Mouse (Mus musculus) heart, postnatal 0 days (tissue): Measurements from ENCODE around the gene Mdp1. TPM values are rescaled to one million over a fixed set of nuclear protein-coding genes. Genes with fewer than 3 reads are reported as not detected.

Experiments
- ATAC-seq: fragments of 200-750 bp; cut with Nextera tagmentation; 2 replicates; pipeline ENCODE4 v1.8.0; 2017; ENCODE audit warnings: low read depth, moderate number of reproducible peaks, moderate library complexity; ENCODE audit not compliant: insufficient read depth
- DNase-seq: peaks from one replicate; pipeline ENCODE4 v3.0.0-alpha.2; 2016; ENCODE audit warnings: low spot score
- H3K27ac ChIP-seq: fragments of 300-500 bp; sonication (generic); 2 replicates; pipeline ENCODE4 v1.5.1; 2014; ENCODE audit warnings: low read depth, mild to moderate bottlenecking
- H3K27me3 ChIP-seq: fragments of 300-500 bp; sonication (generic); 2 replicates; pipeline ENCODE4 v1.6.1; 2014; ENCODE audit warnings: low read length, mixed read lengths; ENCODE audit not compliant: control insufficient read depth, insufficient read depth
- H3K36me3 ChIP-seq: fragments of 300-500 bp; sonication (generic); replicated peaks from 2 replicates; pipeline ENCODE4 v1.6.1; 2014; ENCODE audit warnings: low read length, mixed read lengths; ENCODE audit not compliant: control insufficient read depth, insufficient read depth
- H3K4me1 ChIP-seq: fragments of 300-500 bp; sonication (generic); 2 replicates; pipeline ENCODE4 v1.6.1; 2014; ENCODE audit warnings: antibody characterized with exemption; ENCODE audit not compliant: control insufficient read depth, insufficient read depth
- H3K4me2 ChIP-seq: fragments of 300-500 bp; sonication (generic); 2 replicates; pipeline ENCODE4 v1.6.1; 2014; ENCODE audit warnings: low read depth, mild to moderate bottlenecking, low read length, moderate library complexity
- H3K4me3 ChIP-seq: fragments of 300-500 bp; sonication (generic); 2 replicates; pipeline ENCODE4 v1.5.1; 2014; ENCODE audit warnings: low read depth, low read length
- H3K9ac ChIP-seq: fragments of 300-500 bp; sonication (generic); replicated peaks from 2 replicates; pipeline ENCODE4 v1.6.1; 2014; ENCODE audit warnings: low read depth, low read length, mixed read lengths
- H3K9me3 ChIP-seq: fragments of 300-500 bp; sonication (generic); replicated peaks from 2 replicates; pipeline ENCODE4 v1.6.1; 2016; ENCODE audit warnings: low read length; ENCODE audit not compliant: control insufficient read depth
- CTCF ChIP-seq: IDR thresholded peaks from 2 replicates; pipeline ENCODE4 v1.5.1; 2016; ENCODE audit warnings: antibody characterized with exemption, control low read depth, low read depth
- EP300 ChIP-seq: IDR thresholded peaks from 2 replicates; pipeline ENCODE4 v1.6.1; 2016; ENCODE audit warnings: antibody characterized with exemption, low read depth
- WGBS: fragments of 180-500 bp; shearing (Covaris S2); extraction: QIAGEN DNeasy Blood & Tissue Kit; methylation state at CpG from one replicate; pipeline ENCODE4 v1.1.7; 2014; 5-methylcytosine and 5-hydroxymethylcytosine counted together
- polyA plus RNA-seq: library from polyadenylated mRNA; unstranded; fragments of >200 nt; fragmentation: Nextera tagmentation; extraction: Ambion mirVana; gene quantifications from 2 replicates; pipeline ENCODE4 v1.2.1, GENCODE M21; 2015
- total RNA-seq: library from RNA; depleted of rRNA; stranded (reverse); fragments of >200 nt; gene quantifications from 2 replicates; pipeline ENCODE4 v1.2.3, GENCODE M21; 2014; ENCODE audit warnings: low replicate concordance; rRNA removed

Mdp1 gene
- total and polyA plus RNA-seq, 2 experiments from 2014 or later: 66.0 to 98.6 TPM

- no peak overlapping the region for H3K4me2 ChIP-seq
- H3K4me3 ChIP-seq: no peak overlapping the region
- no peak overlapping the region for H3K9ac ChIP-seq
- H3K36me3 ChIP-seq: peaks cover 55% of the 10 kb centered on the region
- WGBS: 92% methylated on average over 6 of the region's 6 CpGs
- no peaks in the 10 kb centered on the region for H3K9me3 ChIP-seq
- no peaks in the 10 kb centered on the region for H3K27me3 ChIP-seq
- peaks cover 3% of the 10 kb centered on the region; the same call in 1 of the 2 replicates for H3K4me1 ChIP-seq
- H3K27ac ChIP-seq: no peak overlapping the region
- no peak for DNase-seq
- ATAC-seq: no peak
- TF ChIP-seq CTCF: no peak
- TF ChIP-seq EP300: no peak
These were observed 52.0 kb downstream of the Mdp1 start for GRCm38 (mm10) chr14:55608339-55608738.

Other genes with a start within 250 kb of the Mdp1 start
Only the 30 nearest of the 35 such genes appear.
- 3.4 and 6.1 TPM in 2 replicates for gene Carmil3, start 169.9 kb downstream of the Mdp1 start, total RNA-seq
- gene Carmil3, start 169.9 kb downstream of the Mdp1 start, polyA plus RNA-seq: 0.49 and 0.56 TPM in 2 replicates
- 0.08 TPM in 1 of 2 replicates, not detected in the other for gene Cpne6, start 150.1 kb downstream of the Mdp1 start, total RNA-seq
- 0.08 and 0.26 TPM in 2 replicates for gene Cpne6, start 150.1 kb downstream of the Mdp1 start, polyA plus RNA-seq
- not detected in 2 replicates for gene Nrl, start 135.5 kb downstream of the Mdp1 start, total RNA-seq
- not detected in 2 replicates for gene Nrl, start 135.5 kb downstream of the Mdp1 start, polyA plus RNA-seq
- gene Pck2, start 120.2 kb downstream of the Mdp1 start, total RNA-seq: 48.3 and 85.2 TPM in 2 replicates
- gene Pck2, start 120.2 kb downstream of the Mdp1 start, polyA plus RNA-seq: 22.6 and 24.2 TPM in 2 replicates
- 74.4 and 84.9 TPM in 2 replicates for gene Dcaf11, start 100.5 kb downstream of the Mdp1 start, total RNA-seq
- 75.2 and 81.6 TPM in 2 replicates for gene Dcaf11, start 100.5 kb downstream of the Mdp1 start, polyA plus RNA-seq
- 15.5 TPM in 1 of 2 replicates, not detected in the other for gene A730061H03Rik, start 100.1 kb downstream of the Mdp1 start, total RNA-seq
- gene A730061H03Rik, start 100.1 kb downstream of the Mdp1 start, polyA plus RNA-seq: 1.3 and 1.4 TPM in 2 replicates
- gene Fitm1, start 84.9 kb downstream of the Mdp1 start, total RNA-seq: 212 and 277 TPM in 2 replicates
- 181 and 195 TPM in 2 replicates for gene Fitm1, start 84.9 kb downstream of the Mdp1 start, polyA plus RNA-seq
- gene Psme1, start 82.4 kb downstream of the Mdp1 start, total RNA-seq: 145 and 181 TPM in 2 replicates
- gene Psme1, start 82.4 kb downstream of the Mdp1 start, polyA plus RNA-seq: 250 and 254 TPM in 2 replicates
- gene Emc9, start 75.2 kb downstream of the Mdp1 start, total RNA-seq: 36.1 and 37.6 TPM in 2 replicates
- gene Emc9, start 75.2 kb downstream of the Mdp1 start, polyA plus RNA-seq: 52.9 and 54.1 TPM in 2 replicates
- gene Psme2, start 69.4 kb downstream of the Mdp1 start, total RNA-seq: 35.3 and 352 TPM in 2 replicates
- 220 and 234 TPM in 2 replicates for gene Psme2, start 69.4 kb downstream of the Mdp1 start, polyA plus RNA-seq
- gene Rnf31, start 68.8 kb downstream of the Mdp1 start, total RNA-seq: 15.0 and 20.1 TPM in 2 replicates
- gene Rnf31, start 68.8 kb downstream of the Mdp1 start, polyA plus RNA-seq: 10.3 and 13.6 TPM in 2 replicates
- gene Irf9, start 56.9 kb downstream of the Mdp1 start, total RNA-seq: 31.5 and 44.7 TPM in 2 replicates
- 11.6 and 14.2 TPM in 2 replicates for gene Irf9, start 56.9 kb downstream of the Mdp1 start, polyA plus RNA-seq
- gene Rec8, start 42.5 kb downstream of the Mdp1 start, total RNA-seq: 1.5 and 9.1 TPM in 2 replicates
- gene Rec8, start 42.5 kb downstream of the Mdp1 start, polyA plus RNA-seq: 1.9 and 2.1 TPM in 2 replicates
- gene Ipo4, start 24.6 kb downstream of the Mdp1 start, total RNA-seq: 34.9 and 49.8 TPM in 2 replicates
- 32.0 and 37.6 TPM in 2 replicates for gene Ipo4, start 24.6 kb downstream of the Mdp1 start, polyA plus RNA-seq
- 0.15 and 6.9 TPM in 2 replicates for gene Gm49378, start 22.6 kb downstream of the Mdp1 start, total RNA-seq
- 1.1 and 1.2 TPM in 2 replicates for gene Gm49378, start 22.6 kb downstream of the Mdp1 start, polyA plus RNA-seq
- 62.8 and 83.3 TPM in 2 replicates for gene Tm9sf1, start 16.7 kb downstream of the Mdp1 start, total RNA-seq
- 62.7 and 67.4 TPM in 2 replicates for gene Tm9sf1, start 16.7 kb downstream of the Mdp1 start, polyA plus RNA-seq
- gene Tssk4, start 10.3 kb downstream of the Mdp1 start, total RNA-seq: 0.12 TPM in 1 of 2 replicates, not detected in the other
- gene Tssk4, start 10.3 kb downstream of the Mdp1 start, polyA plus RNA-seq: 0.25 and 0.31 TPM in 2 replicates
- gene Gmpr2, start 11.4 kb upstream of the Mdp1 start, total RNA-seq: 27.4 and 31.8 TPM in 2 replicates
- 27.7 and 29.2 TPM in 2 replicates for gene Gmpr2, start 11.4 kb upstream of the Mdp1 start, polyA plus RNA-seq
- 137 and 141 TPM in 2 replicates for gene Nedd8, start 11.6 kb upstream of the Mdp1 start, total RNA-seq
- gene Nedd8, start 11.6 kb upstream of the Mdp1 start, polyA plus RNA-seq: 460 and 483 TPM in 2 replicates
- 11.9 and 20.2 TPM in 2 replicates for gene Tinf2, start 21.3 kb upstream of the Mdp1 start, total RNA-seq
- gene Tinf2, start 21.3 kb upstream of the Mdp1 start, polyA plus RNA-seq: 15.9 and 17.1 TPM in 2 replicates
- gene Tgm1, start 53.4 kb upstream of the Mdp1 start, total RNA-seq: 0.85 and 1.3 TPM in 2 replicates
- gene Tgm1, start 53.4 kb upstream of the Mdp1 start, polyA plus RNA-seq: 0.11 and 0.27 TPM in 2 replicates
- gene Rabggta, start 61.8 kb upstream of the Mdp1 start, total RNA-seq: 35.6 and 36.8 TPM in 2 replicates
- 20.8 and 21.8 TPM in 2 replicates for gene Rabggta, start 61.8 kb upstream of the Mdp1 start, polyA plus RNA-seq
- gene Dhrs1, start 85.2 kb upstream of the Mdp1 start, total RNA-seq: 51.9 and 58.1 TPM in 2 replicates
- gene Dhrs1, start 85.2 kb upstream of the Mdp1 start, polyA plus RNA-seq: 62.9 and 65.0 TPM in 2 replicates
- 20.2 and 26.3 TPM in 2 replicates for gene Nop9, start 85.2 kb upstream of the Mdp1 start, total RNA-seq
- gene Nop9, start 85.2 kb upstream of the Mdp1 start, polyA plus RNA-seq: 13.1 and 14.2 TPM in 2 replicates
- gene Cideb, start 98.0 kb upstream of the Mdp1 start, total RNA-seq: 0.31 and 0.34 TPM in 2 replicates
- gene Cideb, start 98.0 kb upstream of the Mdp1 start, polyA plus RNA-seq: 2.8 and 3.6 TPM in 2 replicates
- not detected in 2 replicates for gene Ltb4r2, start 100.9 kb upstream of the Mdp1 start, total RNA-seq
- gene Ltb4r2, start 100.9 kb upstream of the Mdp1 start, polyA plus RNA-seq: 0.10 and 0.22 TPM in 2 replicates
- 0.62 TPM in 1 of 2 replicates, not detected in the other for gene Ltb4r1, start 105.5 kb upstream of the Mdp1 start, total RNA-seq
- gene Ltb4r1, start 105.5 kb upstream of the Mdp1 start, polyA plus RNA-seq: 0.38 and 0.40 TPM in 2 replicates
- gene Adcy4, start 123.6 kb upstream of the Mdp1 start, total RNA-seq: 16.2 and 17.4 TPM in 2 replicates
- gene Adcy4, start 123.6 kb upstream of the Mdp1 start, polyA plus RNA-seq: 10.6 TPM in 2 replicates
- 8.5 and 16.3 TPM in 2 replicates for gene Ripk3, start 128.4 kb upstream of the Mdp1 start, total RNA-seq
- 9.3 and 9.4 TPM in 2 replicates for gene Ripk3, start 128.4 kb upstream of the Mdp1 start, polyA plus RNA-seq
- gene Nfatc4, start 162.6 kb upstream of the Mdp1 start, total RNA-seq: 6.5 and 8.5 TPM in 2 replicates
- gene Nfatc4, start 162.6 kb upstream of the Mdp1 start, polyA plus RNA-seq: 3.4 and 4.0 TPM in 2 replicates